Mouse (Mus musculus) CH12.LX (cell line): ENCODE measurements around the gene Krt26.

ENCODE experiments used
- ETS1 ChIP-seq: conservative IDR thresholded peaks from 2 replicates; pipeline ENCODE4 v1.6.1; 2012; ENCODE audit warnings: low read depth, mild to moderate bottlenecking, inconsistent platforms, low read length, improper control_type of control experiment, moderate library complexity
- GABPA ChIP-seq: IDR thresholded peaks from 2 replicates; pipeline ENCODE4 v1.6.1; 2012; ENCODE audit warnings: low read depth, low read length, improper control_type of control experiment, inconsistent platforms; ENCODE audit not compliant: insufficient replicate concordance
- ZC3H11A ChIP-seq: IDR thresholded peaks from 2 replicates; pipeline ENCODE4 v1.6.1; 2012; ENCODE audit warnings: low read depth, mild to moderate bottlenecking, inconsistent platforms, low read length, improper control_type of control experiment

GRCm38 (mm10) chr11:99307579-99307978 lies 30.2 kb downstream of the Krt26 start:
- TF ChIP-seq ZC3H11A (peak; percentile 39; the same call in 1 of the 2 replicates), ETS1 (no peak), GABPA (no peak)
